8 mouse cellular contexts compared by ENCODE assay signal in genomic region chr4:100008371-100009090, GRCm38 (mm10).
DNase-seq lines count a peak whose midpoint lies in the region; ATAC-seq and TF ChIP-seq lines count a peak whose summit lies in the region.

No protein-coding gene starts in this region.

- ATAC-seq in liver, embryonic 13.5 days (ENCODE audit: low read depth): peak; percentile 70
- peak; percentile 66 for ATAC-seq in neural tube, embryonic 15.5 days (ENCODE audit: low FRiP score)
- ATAC-seq in activated CD4-positive, CD25-positive, alpha-beta regulatory T cell, adult 4 months: no peak

- peak; percentile 54 for TF ChIP-seq CTCF in ES-Bruce4 (IDR thresholded peaks at IDR 0.05; ENCODE audit: low read depth, low read length)
- peak; percentile 71 for TF ChIP-seq CTCF in cerebellum, adult 2 months (IDR thresholded peaks at IDR 0.05; ENCODE audit: borderline replicate concordance, insufficient read depth, low read depth, low read length)

- H3K27ac ChIP-seq in ES-Bruce4 (ENCODE audit: insufficient read depth, low read length): no peak overlapping the region
- H3K27ac ChIP-seq in cerebellum, adult 2 months (ENCODE audit: insufficient read depth, low read length): no peak overlapping the region
- no peak overlapping the region for H3K27ac ChIP-seq in liver, embryonic 13.5 days
- no peak overlapping the region for H3K27ac ChIP-seq in neural tube, embryonic 15.5 days (replicated peaks)

- peak; percentile 58 to 64 for DNase-seq in cerebellum, adult 2 months
- DNase-seq in forelimb bud, embryonic 11.5 days (ENCODE audit: low read depth, low spot score): peak; percentile 76
- peak; percentile 62 to 79 for DNase-seq in heart, postnatal 14 days
- DNase-seq in kidney, postnatal 36 days: peak; percentile 90 to 94
- DNase-seq in liver, embryonic 13.5 days: no peak

- H3K4me1 ChIP-seq in ES-Bruce4 (ENCODE audit: control insufficient read depth, insufficient read depth, low read length): no peaks in the 10 kb centered on the region
- H3K4me1 ChIP-seq in cerebellum, adult 2 months (ENCODE audit: control insufficient read depth, insufficient read depth, low read length): no peaks in the 10 kb centered on the region
- H3K4me1 ChIP-seq in liver, embryonic 13.5 days (replicated peaks): no peaks in the 10 kb centered on the region
- no peaks in the 10 kb centered on the region; the same call in 1 of the 2 replicates for H3K4me1 ChIP-seq in neural tube, embryonic 15.5 days

- intact Hi-C loops in heart, postnatal 14 days (cut with DNase I): loop anchor here (2.0 kb wide), 1 partner anchor 530 kb away; no protein-coding TSS in a partner anchor

- TF ChIP-seq EP300 in ES-Bruce4 (IDR thresholded peaks at IDR 0.05; ENCODE audit: insufficient read depth, low read depth, low read length): no peak

- H3K9me3 ChIP-seq in ES-Bruce4 (replicated peaks; ENCODE audit: control insufficient read depth, insufficient read depth, low read length, poor library complexity, severe bottlenecking): no peaks in the 10 kb centered on the region
- H3K9me3 ChIP-seq in liver, embryonic 13.5 days (replicated peaks): no peaks in the 10 kb centered on the region
- no peaks in the 10 kb centered on the region for H3K9me3 ChIP-seq in neural tube, embryonic 15.5 days (replicated peaks)

- no peak overlapping the region for H3K9ac ChIP-seq in ES-Bruce4 (ENCODE audit: low read depth, poor library complexity, severe bottlenecking)
- no peak overlapping the region for H3K9ac ChIP-seq in liver, embryonic 13.5 days
- no peak overlapping the region for H3K9ac ChIP-seq in neural tube, embryonic 15.5 days (replicated peaks)

- no peak overlapping the region for H3K4me3 ChIP-seq in ES-Bruce4 (ENCODE audit: low read depth, low read length)
- no peak overlapping the region for H3K4me3 ChIP-seq in cerebellum, adult 2 months (replicated peaks; ENCODE audit: insufficient read depth, low read depth, low read length)
- no peak overlapping the region for H3K4me3 ChIP-seq in liver, embryonic 13.5 days (replicated peaks)
- H3K4me3 ChIP-seq in neural tube, embryonic 15.5 days (replicated peaks): no peak overlapping the region

- H3K4me2 ChIP-seq in liver, embryonic 13.5 days: no peak overlapping the region
- no peak overlapping the region for H3K4me2 ChIP-seq in neural tube, embryonic 15.5 days

- 27% methylated on average over 5 of the region's 5 CpGs for WGBS in cerebellum, adult 2 months
- 45% methylated on average over 5 of the region's 5 CpGs for WGBS in liver, embryonic 13.5 days (ENCODE audit: insufficient replicate concordance)
- WGBS in neural tube, embryonic 15.5 days: 47% methylated on average over 5 of the region's 5 CpGs

- TF ChIP-seq POLR2A in ES-Bruce4 (IDR thresholded peaks at IDR 0.05; ENCODE audit: insufficient read depth, low read length): no peak
- no peak for TF ChIP-seq POLR2A in cerebellum, adult 2 months (IDR thresholded peaks at IDR 0.05; ENCODE audit: borderline replicate concordance, insufficient read depth, low read length)

- no peaks in the 10 kb centered on the region for H3K27me3 ChIP-seq in ES-Bruce4 (ENCODE audit: control insufficient read depth, insufficient read depth, low read length, poor library complexity, severe bottlenecking)
- no peaks in the 10 kb centered on the region for H3K27me3 ChIP-seq in cerebellum, adult 2 months (ENCODE audit: control insufficient read depth, insufficient read depth, low read length)
- H3K27me3 ChIP-seq in liver, embryonic 13.5 days: no peaks in the 10 kb centered on the region
- no peaks in the 10 kb centered on the region for H3K27me3 ChIP-seq in neural tube, embryonic 15.5 days (replicated peaks)

- H3K36me3 ChIP-seq in ES-Bruce4 (ENCODE audit: control insufficient read depth, insufficient read depth, low read length, poor library complexity, severe bottlenecking): no peaks in the 10 kb centered on the region
- H3K36me3 ChIP-seq in liver, embryonic 13.5 days: no peaks in the 10 kb centered on the region
- no peaks in the 10 kb centered on the region for H3K36me3 ChIP-seq in neural tube, embryonic 15.5 days
